Mouse (Mus musculus) neural tube, embryonic 13.5 days (tissue): ENCODE measurements around the gene Gm4724. TPM values are rescaled to one million over a fixed set of nuclear protein-coding genes. Genes with fewer than 3 reads are reported as not detected.
"Not testable (repeated sequence)": the region's sequence is repeated elsewhere in the genome, so short reads cannot be mapped to it uniquely, and the experiment has no call there.

Source experiments
- ATAC-seq: fragments of 200-750 bp; cut with Nextera tagmentation; 2 replicates; pipeline ENCODE4 v1.8.0; 2017; ENCODE audit warnings: low read depth, mild to moderate bottlenecking, moderate TSS enrichment, moderate library complexity
- H3K27ac ChIP-seq: fragments of 300-500 bp; sonication (generic); replicated peaks from 2 replicates; pipeline ENCODE4 v1.5.1; 2015; ENCODE audit warnings: moderate library complexity, mild to moderate bottlenecking, inconsistent platforms
- H3K27me3 ChIP-seq: fragments of 300-500 bp; sonication (generic); 2 replicates; pipeline ENCODE4 v1.6.1; 2015; ENCODE audit warnings: mild to moderate bottlenecking, inconsistent platforms
- H3K36me3 ChIP-seq: fragments of 300-500 bp; sonication (generic); 2 replicates; pipeline ENCODE4 v1.6.1; 2015; ENCODE audit warnings: mild to moderate bottlenecking, inconsistent platforms
- H3K4me1 ChIP-seq: fragments of 300-500 bp; sonication (generic); replicated peaks from 2 replicates; pipeline ENCODE4 v1.6.1; 2015; ENCODE audit warnings: inconsistent platforms
- H3K4me2 ChIP-seq: fragments of 300-500 bp; sonication (generic); 2 replicates; pipeline ENCODE4 v1.6.1; 2015; ENCODE audit warnings: inconsistent platforms, mild to moderate bottlenecking, moderate library complexity
- H3K4me3 ChIP-seq: fragments of 300-500 bp; sonication (generic); 2 replicates; pipeline ENCODE4 v1.5.1; 2015; ENCODE audit warnings: mild to moderate bottlenecking, inconsistent platforms
- H3K9ac ChIP-seq: fragments of 300-500 bp; sonication (generic); 2 replicates; pipeline ENCODE4 v1.6.1; 2015; ENCODE audit warnings: moderate library complexity, mild to moderate bottlenecking, inconsistent platforms
- H3K9me3 ChIP-seq: fragments of 300-500 bp; sonication (generic); 2 replicates; pipeline ENCODE4 v1.6.1; 2016; ENCODE audit warnings: inconsistent platforms
- WGBS: fragments of 180-500 bp; shearing (Covaris S2); methylation state at CpG from one replicate; pipeline ENCODE4 v1.1.7; 2015; 5-methylcytosine and 5-hydroxymethylcytosine counted together
- polyA plus RNA-seq: library from polyadenylated mRNA; unstranded; fragments of >200 nt; fragmentation: Nextera tagmentation; extraction: Ambion mirVana; gene quantifications from 2 replicates; pipeline ENCODE4 v1.2.1, GENCODE M21; 2015

Gene Gm4724
- polyA plus RNA-seq = 9.2 and 19.7 TPM in 2 replicates

DNA sequence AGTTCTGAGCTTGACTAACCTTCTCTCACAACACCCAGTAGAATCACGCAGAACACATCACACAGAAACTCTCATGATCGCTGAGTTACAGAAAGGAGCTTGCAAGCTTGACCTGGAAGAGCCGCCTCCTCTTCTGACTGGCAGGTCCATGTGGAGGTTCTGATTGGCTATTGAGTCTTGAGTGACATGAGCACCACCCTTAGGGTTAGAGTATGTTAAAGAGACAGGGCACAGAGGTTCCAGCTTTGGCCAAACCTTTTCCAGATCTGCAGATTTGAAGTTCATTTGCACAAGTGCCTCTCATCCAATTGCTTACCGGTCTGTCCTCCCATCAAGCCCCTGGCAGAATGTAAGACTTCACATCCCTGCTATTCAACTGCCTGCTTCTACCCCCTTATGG lies at the start of gene Gm4724:
Gm4724 (minus strand) TSS at position 101 of the 400 bp plus-strand sequence.
- H3K4me2 ChIP-seq, H3K27ac ChIP-seq, H3K9me3 ChIP-seq, H3K4me1 ChIP-seq, H3K36me3 ChIP-seq, H3K9ac ChIP-seq, ATAC-seq, H3K27me3 ChIP-seq, H3K4me3 ChIP-seq: not testable (repeated sequence)
- WGBS = no CpG with 5 or more reads among the region's 4 CpGs

DNA sequence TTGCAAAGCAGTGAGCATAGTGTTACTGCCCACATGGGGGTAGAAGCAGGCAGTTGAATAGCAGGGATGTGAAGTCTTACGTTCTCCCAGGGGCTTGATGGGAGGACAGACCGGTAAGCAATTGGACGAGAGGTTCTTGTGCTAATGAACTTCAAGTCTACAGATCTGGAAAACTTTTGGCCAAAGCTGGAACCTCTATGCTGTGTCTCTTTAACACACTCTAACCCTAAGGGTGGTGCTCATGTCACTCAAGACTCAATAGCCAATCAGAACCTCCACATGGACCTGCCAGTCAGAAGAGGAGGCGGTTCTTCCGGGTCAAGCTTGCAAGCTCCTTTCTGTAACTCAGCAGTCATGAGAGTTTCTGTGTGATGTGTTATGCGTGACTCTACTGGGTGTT lies 34.1 kb upstream of the Gm4724 start, which contains the start of gene Zfp965:
Zfp965 (plus strand) TSS at position 301 of the 400 bp plus-strand sequence.
- H3K27ac ChIP-seq, H3K9ac ChIP-seq, H3K27me3 ChIP-seq, H3K36me3 ChIP-seq, H3K4me2 ChIP-seq, H3K4me1 ChIP-seq, H3K9me3 ChIP-seq, ATAC-seq, H3K4me3 ChIP-seq: not testable (repeated sequence)
- no CpG with 5 or more reads among the region's 6 CpGs for WGBS

Other genes starting within 250 kb of the Gm4724 start
- gene Gm14391, start 228.9 kb downstream of the Gm4724 start, polyA plus RNA-seq = 3.8 and 5.8 TPM in 2 replicates
- gene Gm14440, start 160.7 kb downstream of the Gm4724 start, polyA plus RNA-seq = 1.6 TPM in 1 of 2 replicates, not detected in the other
- 14.0 and 15.5 TPM in 2 replicates for gene Gm4631, start 97.6 kb downstream of the Gm4724 start, polyA plus RNA-seq
- 5.2 and 6.4 TPM in 2 replicates for gene Zfp968, start 63.4 kb downstream of the Gm4724 start, polyA plus RNA-seq
- 6.4 and 8.7 TPM in 2 replicates for gene Zfp965, start 34.2 kb upstream of the Gm4724 start, polyA plus RNA-seq
- not detected in 2 replicates for gene Gm11007, start 208.2 kb upstream of the Gm4724 start, polyA plus RNA-seq